Mouse (Mus musculus) hindbrain, embryonic 12.5 days (tissue): Measurements from ENCODE around the gene Dglucy. TPM values are rescaled to one million over a fixed set of nuclear protein-coding genes. Genes with fewer than 3 reads are reported as not detected.
A peak's percentile ranks its signal among the peaks of the same experiment; 100 is the strongest.

ENCODE experiments used
- ATAC-seq: fragments of 200-750 bp; cut with Nextera tagmentation; 2 replicates; pipeline ENCODE4 v1.8.0; 2017; ENCODE audit warnings: moderate TSS enrichment; ENCODE audit not compliant: low FRiP score
- H3K27ac ChIP-seq: fragments of 300-500 bp; sonication (generic); 2 replicates; pipeline ENCODE4 v1.5.1; 2016; ENCODE audit warnings: mild to moderate bottlenecking
- H3K27me3 ChIP-seq: fragments of 300-500 bp; sonication (generic); 2 replicates; pipeline ENCODE4 v1.6.1; 2016; ENCODE audit warnings: mild to moderate bottlenecking
- H3K36me3 ChIP-seq: fragments of 300-500 bp; sonication (generic); 2 replicates; pipeline ENCODE4 v1.6.1; 2016; ENCODE audit warnings: mild to moderate bottlenecking
- H3K4me1 ChIP-seq: fragments of 300-500 bp; sonication (generic); 2 replicates; pipeline ENCODE4 v1.6.1; 2016
- H3K4me2 ChIP-seq: fragments of 300-500 bp; sonication (generic); replicated peaks from 2 replicates; pipeline ENCODE4 v1.6.1; 2016; ENCODE audit warnings: mild to moderate bottlenecking
- H3K4me3 ChIP-seq: fragments of 300-500 bp; sonication (generic); 2 replicates; pipeline ENCODE4 v1.5.1; 2016; ENCODE audit warnings: mild to moderate bottlenecking
- H3K9ac ChIP-seq: fragments of 300-500 bp; sonication (generic); 2 replicates; pipeline ENCODE4 v1.6.1; 2016; ENCODE audit warnings: mild to moderate bottlenecking, moderate library complexity
- H3K9me3 ChIP-seq: fragments of 300-500 bp; sonication (generic); replicated peaks from 2 replicates; pipeline ENCODE4 v1.6.1; 2016; ENCODE audit warnings: mild to moderate bottlenecking
- WGBS: fragments of 180-500 bp; shearing (Covaris S2); methylation state at CpG from one replicate; pipeline ENCODE4 v1.1.7; 2016; 5-methylcytosine and 5-hydroxymethylcytosine counted together
- polyA plus RNA-seq: library from polyadenylated mRNA; unstranded; fragments of >200 nt; fragmentation: Nextera tagmentation; extraction: Ambion mirVana; gene quantifications from 2 replicates; pipeline ENCODE4 v1.2.1, GENCODE M21; 2016

The Dglucy gene
- polyA plus RNA-seq, 1 experiment from 2014 or later, result 2.8 TPM

GRCm38 (mm10) chr12:100847437-100848080, 68.7 kb downstream of the Dglucy start:
- no peaks in the 10 kb centered on the region for H3K9me3 ChIP-seq
- H3K36me3 ChIP-seq, result no peaks in the 10 kb centered on the region
- no peak overlapping the region for H3K4me3 ChIP-seq
- 56% methylated on average over 11 of the region's 11 CpGs for WGBS
- ATAC-seq, result peak; percentile 57
- 0 out of 2 replicates have a peak, but pooled peaks cover 2% of the 10 kb centered on the region for H3K27me3 ChIP-seq
- H3K9ac ChIP-seq, result no peak overlapping the region
- no peak overlapping the region for H3K4me2 ChIP-seq
- H3K27ac ChIP-seq, result no peak overlapping the region
- peaks cover 7% of the 10 kb centered on the region; the same call in 1 of the 2 replicates for H3K4me1 ChIP-seq

GRCm38 (mm10) chr12:100849421-100850138, 70.7 kb downstream of the Dglucy start:
- H3K4me1 ChIP-seq, result peaks cover 7% of the 10 kb centered on the region; the same call in 1 of the 2 replicates
- no peak overlapping the region for H3K4me3 ChIP-seq
- H3K27ac ChIP-seq, result no peak overlapping the region
- no peaks in the 10 kb centered on the region for H3K9me3 ChIP-seq
- H3K9ac ChIP-seq, result no peak overlapping the region
- WGBS, result 74% methylated on average over 7 of the region's 7 CpGs
- H3K27me3 ChIP-seq, result 0 out of 2 replicates have a peak, but pooled peaks cover 2% of the 10 kb centered on the region
- no peaks in the 10 kb centered on the region for H3K36me3 ChIP-seq
- H3K4me2 ChIP-seq, result no peak overlapping the region
- peak; percentile 64 for ATAC-seq

- H3K9ac ChIP-seq, result no peak overlapping the region
- no peak overlapping the region for H3K27ac ChIP-seq
- WGBS, result 89% methylated on average over 3 of the region's 3 CpGs
- no peak for ATAC-seq
- 0 out of 2 replicates have a peak, but pooled peaks cover 2% of the 10 kb centered on the region for H3K27me3 ChIP-seq
- no peak overlapping the region for H3K4me3 ChIP-seq
- no peaks in the 10 kb centered on the region for H3K36me3 ChIP-seq
- no peaks in the 10 kb centered on the region for H3K9me3 ChIP-seq
- H3K4me2 ChIP-seq, result no peak overlapping the region
- H3K4me1 ChIP-seq, result no peaks in the 10 kb centered on the region
Measured at GRCm38 (mm10) chr12:100852370-100852769, 73.5 kb downstream of the Dglucy start.

- no peak for ATAC-seq
- Histone ChIP-seq H3K36me3 (no peaks in the 10 kb centered on the region), H3K4me1 (no peaks in the 10 kb centered on the region), H3K4me2 (no peak overlapping the region), H3K9ac (no peak overlapping the region), H3K27me3 (no peaks in the 10 kb centered on the region), H3K27ac (no peak overlapping the region), H3K4me3 (no peak overlapping the region), H3K9me3 (no peaks in the 10 kb centered on the region)
- 92% methylated on average over 2 of the region's 2 CpGs for WGBS
Measured at GRCm38 (mm10) chr12:100856337-100856736, 77.5 kb downstream of the Dglucy start.

- Histone ChIP-seq H3K4me1 (no peaks in the 10 kb centered on the region), H3K36me3 (no peaks in the 10 kb centered on the region), H3K4me2 (no peak overlapping the region), H3K27ac (no peak overlapping the region), H3K4me3 (no peak overlapping the region), H3K9ac (no peak overlapping the region), H3K27me3 (no peaks in the 10 kb centered on the region), H3K9me3 (no peaks in the 10 kb centered on the region)
- 80% methylated on average over 7 of the region's 7 CpGs for WGBS
- no peak for ATAC-seq
Measured at GRCm38 (mm10) chr12:100857791-100858190, 78.9 kb downstream of the Dglucy start.

GRCm38 (mm10) chr12:100862272-100862671, 83.4 kb downstream of the Dglucy start:
- H3K4me2 ChIP-seq, result no peak overlapping the region
- no peak overlapping the region for H3K9ac ChIP-seq
- WGBS, result 81% methylated on average over 3 of the region's 3 CpGs
- H3K4me3 ChIP-seq, result no peak overlapping the region
- no peaks in the 10 kb centered on the region for H3K27me3 ChIP-seq
- no peak overlapping the region for H3K27ac ChIP-seq
- H3K4me1 ChIP-seq, result 0 out of 2 replicates have a peak, but pooled peaks cover 3% of the 10 kb centered on the region
- H3K9me3 ChIP-seq, result no peaks in the 10 kb centered on the region
- ATAC-seq, result no peak
- H3K36me3 ChIP-seq, result no peaks in the 10 kb centered on the region

GRCm38 (mm10) chr12:100862856-100863446, 84.1 kb downstream of the Dglucy start:
- Histone ChIP-seq H3K9me3 (no peaks in the 10 kb centered on the region), H3K4me3 (no peak overlapping the region), H3K4me2 (no peak overlapping the region), H3K36me3 (no peaks in the 10 kb centered on the region), H3K9ac (no peak overlapping the region), H3K27ac (no peak overlapping the region), H3K27me3 (no peaks in the 10 kb centered on the region), H3K4me1 (0 out of 2 replicates have a peak, but pooled peaks cover 3% of the 10 kb centered on the region)
- ATAC-seq, result no peak
- WGBS, result 94% methylated on average over 3 of the region's 3 CpGs

- Histone ChIP-seq H3K36me3 (no peaks in the 10 kb centered on the region), H3K9ac (no peak overlapping the region), H3K9me3 (no peaks in the 10 kb centered on the region), H3K4me2 (no peak overlapping the region), H3K27me3 (no peaks in the 10 kb centered on the region), H3K4me1 (0 out of 2 replicates have a peak, but pooled peaks cover 5% of the 10 kb centered on the region), H3K27ac (no peak overlapping the region), H3K4me3 (no peak overlapping the region)
- no peak for ATAC-seq
Measured at GRCm38 (mm10) chr12:100865072-100865471, 86.2 kb downstream of the Dglucy start.

- Histone ChIP-seq H3K4me3 (no peak overlapping the region), H3K27ac (no peak overlapping the region), H3K9me3 (no peaks in the 10 kb centered on the region), H3K27me3 (no peaks in the 10 kb centered on the region), H3K36me3 (no peaks in the 10 kb centered on the region), H3K4me1 (0 out of 2 replicates have a peak, but pooled peaks cover 5% of the 10 kb centered on the region), H3K4me2 (no peak overlapping the region), H3K9ac (no peak overlapping the region)
- ATAC-seq, result no peak; the same call in 1 of the 2 replicates
- WGBS, result 65% methylated on average over 11 of the region's 11 CpGs
Measured at GRCm38 (mm10) chr12:100865509-100866078, 86.7 kb downstream of the Dglucy start.

GRCm38 (mm10) chr12:100867097-100867496, 88.2 kb downstream of the Dglucy start:
- no peaks in the 10 kb centered on the region for H3K27me3 ChIP-seq
- no peak overlapping the region for H3K4me2 ChIP-seq
- no peak for ATAC-seq
- WGBS, result 91% methylated on average over 8 of the region's 8 CpGs
- no peaks in the 10 kb centered on the region for H3K9me3 ChIP-seq
- H3K27ac ChIP-seq, result no peak overlapping the region
- H3K36me3 ChIP-seq, result no peaks in the 10 kb centered on the region
- no peak overlapping the region for H3K4me3 ChIP-seq
- H3K9ac ChIP-seq, result no peak overlapping the region
- H3K4me1 ChIP-seq, result 0 out of 2 replicates have a peak, but pooled peaks cover 5% of the 10 kb centered on the region

GRCm38 (mm10) chr12:100868049-100868622, 89.3 kb downstream of the Dglucy start:
- Histone ChIP-seq H3K4me3 (no peak overlapping the region), H3K27ac (no peak overlapping the region), H3K36me3 (no peaks in the 10 kb centered on the region), H3K4me1 (0 out of 2 replicates have a peak, but pooled peaks cover 5% of the 10 kb centered on the region), H3K9me3 (no peaks in the 10 kb centered on the region), H3K9ac (no peak overlapping the region), H3K27me3 (no peaks in the 10 kb centered on the region), H3K4me2 (no peak overlapping the region)
- WGBS, result 59% methylated on average over 4 of the region's 4 CpGs
- ATAC-seq, result no peak

- no peaks in the 10 kb centered on the region for H3K36me3 ChIP-seq
- H3K9me3 ChIP-seq, result no peaks in the 10 kb centered on the region
- no peak overlapping the region for H3K9ac ChIP-seq
- no peak for ATAC-seq
- no peaks in the 10 kb centered on the region for H3K27me3 ChIP-seq
- no peak overlapping the region for H3K4me2 ChIP-seq
- 96% methylated on average over 6 of the region's 6 CpGs for WGBS
- H3K27ac ChIP-seq, result no peak overlapping the region
- H3K4me1 ChIP-seq, result 0 out of 2 replicates have a peak, but pooled peaks cover 2% of the 10 kb centered on the region
- H3K4me3 ChIP-seq, result no peak overlapping the region
Measured at GRCm38 (mm10) chr12:100871234-100871633, 92.4 kb downstream of the Dglucy start.
